ENCODE assay signal across 9 mouse cellular contexts in the genomic region with DNA sequence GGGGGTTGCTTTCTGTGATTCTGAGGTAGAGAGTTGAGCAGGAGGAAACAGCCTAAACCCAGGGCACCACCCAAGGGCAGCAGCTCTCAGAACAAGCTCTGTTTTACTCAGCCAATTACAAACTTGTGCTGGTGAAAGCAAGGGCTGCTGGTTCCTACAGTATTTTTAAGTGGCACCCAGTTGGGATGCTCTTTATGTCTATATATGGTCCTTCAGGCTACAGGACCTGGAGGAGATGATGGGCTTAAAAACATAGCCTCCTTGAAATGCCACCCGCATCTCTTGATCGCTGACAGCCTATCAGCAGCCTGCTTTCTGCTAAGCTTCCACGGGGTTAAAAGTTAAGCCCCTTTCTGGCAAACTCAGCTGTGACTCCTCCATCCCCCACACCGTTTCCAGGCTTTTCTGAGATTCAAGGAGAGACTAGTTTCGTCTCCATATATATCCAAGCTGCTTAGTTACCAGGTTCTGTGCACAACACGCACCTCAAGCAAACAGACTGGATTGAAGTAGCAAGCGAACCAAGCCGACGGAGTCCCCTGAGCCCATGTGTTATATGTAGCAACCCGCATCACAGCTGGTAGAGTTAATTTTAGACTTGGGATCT. TPM values are rescaled to one million over a fixed set of nuclear protein-coding genes. Genes with fewer than 3 reads are reported as not detected.
DNase-seq lines count a peak whose midpoint lies in the region; ATAC-seq and TF ChIP-seq lines count a peak whose summit lies in the region.
"Had no signal": no experiment of that assay in that cellular context is flagged by ENCODE, and none has a peak within 500 bp of the region (broad histone marks: within the 10 kb centered on the region; RNA-seq: fewer than 3 reads in every experiment).

No protein-coding gene starts in this region.

- peaks cover 2% of the 10 kb centered on the region; the same call in 1 of the 2 replicates for H3K4me1 ChIP-seq in forebrain, embryonic 14.5 days (ENCODE audit: control insufficient read depth, insufficient read depth, low read length)
- H3K4me1 ChIP-seq in intestine, postnatal 0 days (replicated peaks; ENCODE audit: control insufficient read depth, insufficient read depth, low read length), result no peaks in the 10 kb centered on the region

- ATAC-seq in forebrain, embryonic 14.5 days, result peak; percentile 15; the same call in 1 of the 2 replicates
- ATAC-seq in intestine, postnatal 0 days, result peak; percentile 25; the same call in 1 of the 2 replicates

- no peaks in the 10 kb centered on the region for H3K9me3 ChIP-seq in forebrain, embryonic 14.5 days (replicated peaks; ENCODE audit: control insufficient read depth, low read length)
- H3K9me3 ChIP-seq in intestine, postnatal 0 days (ENCODE audit: control insufficient read depth), result no peaks in the 10 kb centered on the region

- no peak overlapping the region for H3K4me3 ChIP-seq in forebrain, embryonic 14.5 days (ENCODE audit: low read depth, low read length)
- H3K4me3 ChIP-seq in intestine, postnatal 0 days (ENCODE audit: low read depth, low read length), result no peak overlapping the region

- no peaks in the 10 kb centered on the region for H3K36me3 ChIP-seq in forebrain, embryonic 14.5 days (ENCODE audit: control insufficient read depth, insufficient read depth, low read length)
- H3K36me3 ChIP-seq in intestine, postnatal 0 days (ENCODE audit: control insufficient read depth, insufficient read depth), result no peaks in the 10 kb centered on the region

- TF ChIP-seq CTCF in intestine, postnatal 0 days (IDR thresholded peaks at IDR 0.05; ENCODE audit: low read depth), result no peak

- WGBS in forebrain, embryonic 14.5 days, result 19% methylated on average over 10 of the region's 10 CpGs
- 47% methylated on average over 10 of the region's 10 CpGs for WGBS in intestine, postnatal 0 days

- no peak overlapping the region for H3K9ac ChIP-seq in forebrain, embryonic 14.5 days (ENCODE audit: low read length)
- no peak overlapping the region for H3K9ac ChIP-seq in intestine, postnatal 0 days (ENCODE audit: low read depth, low read length)

- intact Hi-C loops in left cerebral cortex, postnatal 36 days (cut with DNase I), result no loop called here

- no peaks in the 10 kb centered on the region for H3K27me3 ChIP-seq in forebrain, embryonic 14.5 days (replicated peaks; ENCODE audit: control insufficient read depth, insufficient read depth, low read length)
- H3K27me3 ChIP-seq in intestine, postnatal 0 days (replicated peaks; ENCODE audit: control insufficient read depth, insufficient read depth, low read length), result no peaks in the 10 kb centered on the region

- no peak overlapping the region for H3K4me2 ChIP-seq in forebrain, embryonic 14.5 days (ENCODE audit: low read length)
- no peak overlapping the region for H3K4me2 ChIP-seq in intestine, postnatal 0 days (replicated peaks; ENCODE audit: low read depth)

- no peak overlapping the region for H3K27ac ChIP-seq in forebrain, embryonic 14.5 days (ENCODE audit: low read depth, low read length)
- H3K27ac ChIP-seq in intestine, postnatal 0 days (ENCODE audit: low read depth, low read length), result no peak overlapping the region
- H3K27ac ChIP-seq: kidney, postnatal 0 days had no signal

- peak; percentile 25 to 27 for DNase-seq in left cerebral cortex, postnatal 36 days (ENCODE audit: low spot score in 2 of 2)
- DNase-seq in left cerebral cortex, adult 9 months (ENCODE audit: low spot score in 2 of 2), result no peak
- DNase-seq in forebrain, embryonic 14.5 days (ENCODE audit: low spot score), result no peak
- DNase-seq in skeletal muscle tissue, adult 2 months (ENCODE audit: low read depth, low spot score), result peak; percentile 36
- no peak for DNase-seq in spleen, postnatal 36 days (ENCODE audit: low spot score in 2 of 2)
- DNase-seq in cerebellum, adult 8-10 months, result no peak
- no peak for DNase-seq in ovary, postnatal 36 days (ENCODE audit: low spot score)

RNA-seq across cellular contexts. Expression of a gene that starts 8.9 kb away (rescaled TPM):
- total RNA-seq in left cerebral cortex, postnatal 36 days (2021), result 10 to 100 TPM; 26.1 to 32.6 TPM
- 12.4 and 14.3 TPM in 2 replicates for polyA plus RNA-seq in forebrain, embryonic 14.5 days (2014; fragmentation: Nextera tagmentation; extraction: Ambion mirVana)
- polyA plus RNA-seq in intestine, postnatal 0 days (2015; fragmentation: Nextera tagmentation; extraction: Ambion mirVana), result 8.0 and 9.6 TPM in 2 replicates

RNA-seq across cellular contexts. Expression of a gene that starts 35.8 kb away (rescaled TPM):
- total RNA-seq in left cerebral cortex, postnatal 36 days (2021), result 100 to 1,000 TPM in 1 of 2 experiments, 10 to 100 TPM in 1; 97.4 to 104 TPM
- polyA plus RNA-seq in forebrain, embryonic 14.5 days (2014; fragmentation: Nextera tagmentation; extraction: Ambion mirVana), result 74.5 and 79.5 TPM in 2 replicates
- 31.2 and 33.1 TPM in 2 replicates for polyA plus RNA-seq in intestine, postnatal 0 days (2015; fragmentation: Nextera tagmentation; extraction: Ambion mirVana)

RNA-seq across cellular contexts. Expression of a gene that starts 53.1 kb away (rescaled TPM):
- 10 to 100 TPM; 15.0 to 16.0 TPM for total RNA-seq in left cerebral cortex, postnatal 36 days (2021)
- polyA plus RNA-seq in forebrain, embryonic 14.5 days (2014; fragmentation: Nextera tagmentation; extraction: Ambion mirVana), result 93.7 and 94.7 TPM in 2 replicates
- polyA plus RNA-seq in intestine, postnatal 0 days (2015; fragmentation: Nextera tagmentation; extraction: Ambion mirVana), result 10.7 and 11.1 TPM in 2 replicates

Comparison
In these comparisons a context has a peak if more than half of its experiments do, and no peak if none do; other contexts are left out.
1. DNase-seq: peak in left cerebral cortex, postnatal 36 days (2 of 2) and skeletal muscle tissue, adult 2 months (single experiment); none in left cerebral cortex, adult 9 months (0 of 2), forebrain, embryonic 14.5 days (single experiment), spleen, postnatal 36 days (0 of 2), cerebellum, adult 8-10 months (single experiment) and ovary, postnatal 36 days (single experiment).